Mouse (Mus musculus) brown adipose tissue, adult 24 weeks (tissue): ENCODE data around the gene C1qb. TPM values are rescaled to one million over a fixed set of nuclear protein-coding genes. Genes with fewer than 3 reads are reported as not detected.

Experiments
- H3K27ac ChIP-seq: fragments of 200-500 bp; replicated peaks from 2 replicates; pipeline ENCODE4 v1.5.1; 2012; ENCODE audit warnings: low read depth, mild to moderate bottlenecking, low read length
- H3K4me1 ChIP-seq: fragments of 200-500 bp; 2 replicates; pipeline ENCODE4 v1.6.1; 2012; ENCODE audit warnings: low read length, mixed read lengths; ENCODE audit not compliant: control insufficient read depth, insufficient read depth, insufficient read length
- H3K4me3 ChIP-seq: fragments of 200-500 bp; 2 replicates; pipeline ENCODE4 v1.5.1; 2012; ENCODE audit warnings: low read depth, mild to moderate bottlenecking, low read length, moderate library complexity; ENCODE audit not compliant: insufficient read depth
- polyA plus RNA-seq: library from polyadenylated mRNA; stranded (reverse); fragments of >200 nt; gene quantifications from 2 replicates; pipeline ENCODE4 v1.2.4, GENCODE M21; 2012; ENCODE audit not compliant: missing spikeins, insufficient read depth, insufficient read length

Gene C1qb
- polyA plus RNA-seq, 1 experiment = 61.3 TPM

GRCm38 (mm10) chr4:136904767-136905539, 19.0 kb upstream of the C1qb start:
- no peaks in the 10 kb centered on the region for H3K4me1 ChIP-seq
- H3K27ac ChIP-seq = no peak overlapping the region
- H3K4me3 ChIP-seq = no peak overlapping the region

GRCm38 (mm10) chr4:136899154-136899553, 13.2 kb upstream of the C1qb start:
- Histone ChIP-seq H3K4me1 (no peaks in the 10 kb centered on the region), H3K27ac (peak overlapping the region; percentile 51; the same call in 1 of the 2 replicates), H3K4me3 (no peak overlapping the region)

- Histone ChIP-seq H3K4me1 (no peaks in the 10 kb centered on the region), H3K4me3 (peak within 1 kb of the TSS; percentile 55), H3K27ac (peak within 1 kb of the TSS; percentile 91)
Observed at GRCm38 (mm10) chr4:136898637-136899036, 12.7 kb upstream of the C1qb start, which contains the start of gene C1qa. Gene C1qa (minus strand): TSS chr4:136898803.

- Histone ChIP-seq H3K4me1 (no peaks in the 10 kb centered on the region), H3K4me3 (peak overlapping the region; percentile 55), H3K27ac (peak overlapping the region; percentile 91)
Observed at GRCm38 (mm10) chr4:136898084-136898598, 12.2 kb upstream of the C1qb start.

GRCm38 (mm10) chr4:136896461-136896860, 10.5 kb upstream of the C1qb start:
- H3K4me1 ChIP-seq = no peaks in the 10 kb centered on the region
- H3K4me3 ChIP-seq = peak overlapping the region; percentile 55
- H3K27ac ChIP-seq = peak overlapping the region; percentile 91

- H3K4me1 ChIP-seq = no peaks in the 10 kb centered on the region
- H3K27ac ChIP-seq = peak overlapping the region; percentile 91; the same call in 1 of the 2 replicates
- peak overlapping the region; percentile 55; the same call in 1 of the 2 replicates for H3K4me3 ChIP-seq
Observed at GRCm38 (mm10) chr4:136895861-136896260, 9.9 kb upstream of the C1qb start.

- no peaks in the 10 kb centered on the region for H3K4me1 ChIP-seq
Observed at GRCm38 (mm10) chr4:136894821-136895220, 8.8 kb upstream of the C1qb start.

GRCm38 (mm10) chr4:136893691-136894543, 7.9 kb upstream of the C1qb start:
- Histone ChIP-seq H3K27ac (peak overlapping the region; percentile 86), H3K4me1 (no peaks in the 10 kb centered on the region), H3K4me3 (no peak overlapping the region)

More at GRCm38 (mm10) chr4:136894821-136895220, 8.8 kb upstream of the C1qb start:
- Histone ChIP-seq H3K4me3 (no peak overlapping the region), H3K27ac (peak overlapping the region; percentile 45)

GRCm38 (mm10) chr4:136892811-136893210, 6.8 kb upstream of the C1qb start, which contains the start of gene C1qc:
Gene C1qc (minus strand): TSS chr4:136893065.
- Histone ChIP-seq H3K27ac (peak within 1 kb of the TSS; percentile 86), H3K4me3 (peak within 1 kb of the TSS; percentile 53), H3K4me1 (no peaks in the 10 kb centered on the region)

GRCm38 (mm10) chr4:136892371-136892770, 6.4 kb upstream of the C1qb start:
- H3K27ac ChIP-seq = peak overlapping the region; percentile 76
- peak overlapping the region; percentile 53 for H3K4me3 ChIP-seq
- H3K4me1 ChIP-seq = no peaks in the 10 kb centered on the region

- Histone ChIP-seq H3K4me1 (no peaks in the 10 kb centered on the region), H3K27ac (peak overlapping the region; percentile 76), H3K4me3 (peak overlapping the region; percentile 53)
Observed at GRCm38 (mm10) chr4:136891115-136891514, 5.1 kb upstream of the C1qb start.

- H3K4me1 ChIP-seq = no peaks in the 10 kb centered on the region
- peak overlapping the region; percentile 76 for H3K27ac ChIP-seq
- peak overlapping the region; percentile 53 for H3K4me3 ChIP-seq
Observed at GRCm38 (mm10) chr4:136889981-136890380, 4.0 kb upstream of the C1qb start.

- Histone ChIP-seq H3K4me1 (no peaks in the 10 kb centered on the region), H3K4me3 (no peak overlapping the region), H3K27ac (peak overlapping the region; percentile 87)
Observed at GRCm38 (mm10) chr4:136887714-136888113, 1.7 kb upstream of the C1qb start.

- no peak overlapping the region for H3K27ac ChIP-seq
- no peak overlapping the region for H3K4me3 ChIP-seq
- H3K4me1 ChIP-seq = no peaks in the 10 kb centered on the region
Observed at GRCm38 (mm10) chr4:136878601-136879000, 7.4 kb downstream of the C1qb start.

- Histone ChIP-seq H3K27ac (no peak overlapping the region), H3K4me1 (no peaks in the 10 kb centered on the region), H3K4me3 (no peak overlapping the region)
Observed at GRCm38 (mm10) chr4:136878171-136878570, 7.8 kb downstream of the C1qb start.
